20 mouse cellular contexts compared by ENCODE assay signal in genomic region chr7:109026976-109027375, GRCm38 (mm10).
"Had no signal": no experiment of that assay in that cellular context is flagged by ENCODE, and none has a peak within 500 bp of the region (broad histone marks: within the 10 kb centered on the region; RNA-seq: fewer than 3 reads in every experiment).

No protein-coding gene starts in this region.

- H3K4me3 ChIP-seq: liver, embryonic 15.5 days; lung, embryonic 15.5 days; megakaryocyte, embryonic 14.5 days; midbrain, embryonic 13.5 days; myocyte; neural tube, embryonic 13.5 days; neural tube, embryonic 15.5 days had no signal

- ATAC-seq: liver, postnatal 0 days; lung, postnatal 0 days; midbrain, embryonic 13.5 days had no signal

- H3K27ac ChIP-seq: liver, embryonic 15.5 days; lung, embryonic 15.5 days; macrophage; midbrain, embryonic 13.5 days; neural tube, embryonic 13.5 days; neural tube, embryonic 15.5 days had no signal

- DNase-seq: liver, postnatal 0 days; lung, adult 2 months; lung, postnatal 14 days; lung, postnatal 36 days; retina, postnatal 1 day; right cerebral cortex, postnatal 25 days; right cerebral cortex, postnatal 4 days; spleen, adult 18-20 months; thymus, adult 18-20 months; thymus, postnatal 14 days; thymus, postnatal 36 days had no signal
